Mouse (Mus musculus) myocyte (in vitro differentiated cells): ENCODE measurements around the gene Fhad1.

Source experiments
- CEBPB ChIP-seq: IDR thresholded peaks from 2 replicates; pipeline ENCODE4 v1.6.1; 2011; ENCODE audit warnings: mild to moderate bottlenecking, moderate library complexity; ENCODE audit not compliant: poor library complexity, insufficient read depth, severe bottlenecking
- MAX ChIP-seq: IDR thresholded peaks from one replicate; pipeline ENCODE4 v1.6.1; 2011; ENCODE audit warnings: low read depth, mild to moderate bottlenecking, control low read depth
- MYOD1 ChIP-seq, 3 experiments: IDR thresholded peaks; one replicate each; pipeline ENCODE4 v1.6.1; 2011; ENCODE audit warnings: control low read depth in 2 of 3, low read depth in 2 of 3, mild to moderate bottlenecking in 2 of 3, moderate library complexity in 1 of 3; ENCODE audit not compliant: insufficient read length in 2 of 3, control insufficient read depth in 1 of 3
- POLR2A ChIP-seq: IDR thresholded peaks from one replicate; pipeline ENCODE4 v1.6.1; 2011; ENCODE audit warnings: low read depth, mild to moderate bottlenecking, control low read depth, moderate library complexity; ENCODE audit not compliant: insufficient read length
- POLR2AphosphoS2 ChIP-seq: IDR thresholded peaks from one replicate; pipeline ENCODE4 v1.6.1; 2011; ENCODE audit warnings: low read depth, control low read depth; ENCODE audit not compliant: insufficient read length
- SRF ChIP-seq: IDR thresholded peaks from one replicate; pipeline ENCODE4 v1.6.1; 2011; ENCODE audit warnings: low read depth; ENCODE audit not compliant: control insufficient read depth, insufficient read length
- TCF12 ChIP-seq: IDR thresholded peaks from one replicate; pipeline ENCODE4 v1.6.1; 2011; ENCODE audit warnings: mild to moderate bottlenecking, control low read depth; ENCODE audit not compliant: poor library complexity, insufficient read depth, severe bottlenecking
- TCF3 ChIP-seq: IDR thresholded peaks from one replicate; pipeline ENCODE4 v1.6.1; 2011; ENCODE audit warnings: low read depth, control low read depth; ENCODE audit not compliant: insufficient read length
- USF1 ChIP-seq: IDR thresholded peaks from one replicate; pipeline ENCODE4 v1.6.1; 2011; ENCODE audit warnings: low read depth, mild to moderate bottlenecking, control low read depth, moderate library complexity

DNA sequence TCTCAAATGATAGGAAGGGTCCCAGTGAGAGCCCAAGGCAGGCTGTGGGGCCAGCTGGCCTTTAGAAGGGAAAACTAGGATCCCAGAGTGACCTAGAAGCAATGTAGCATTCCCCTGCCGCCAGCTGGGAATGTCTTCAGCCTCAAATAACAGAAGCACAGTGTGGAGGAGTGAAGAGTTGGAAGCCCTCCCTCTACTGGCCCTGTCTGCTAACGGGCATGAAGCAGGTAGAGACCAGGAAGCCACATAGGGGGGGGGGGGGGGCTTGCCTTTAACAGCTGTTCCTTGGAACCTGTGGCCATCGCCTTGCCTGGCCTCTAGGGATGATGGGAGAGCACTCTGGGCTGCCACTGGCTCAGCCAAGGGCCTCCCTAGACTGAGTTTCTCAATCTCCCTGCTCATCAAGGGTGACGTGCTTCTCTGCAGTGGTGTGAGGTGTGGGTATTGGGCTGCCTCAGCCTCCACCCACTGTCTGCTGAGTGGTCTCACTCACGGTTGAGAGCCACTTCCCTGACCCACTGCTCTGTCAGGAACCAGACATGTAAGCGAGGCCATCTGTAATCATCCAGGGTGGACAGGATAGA is 128.4 kb downstream of the Fhad1 start:
- TF ChIP-seq MAX (no peak), USF1 (no peak), POLR2A (no peak), TCF12 (no peak), TCF3 (no peak), CEBPB (no peak), MYOD1 (IDR thresholded peaks at IDR 0.05; ENCODE audit: control insufficient read depth in 1 of 3, insufficient read length in 2 of 3, low read depth in 2 of 3) (no peak), POLR2AphosphoS2 (no peak), SRF (no peak)
